Mouse (Mus musculus) testis, adult 2 months (tissue): ENCODE data around the gene Zbp1.

Experiments used
- CTCF ChIP-seq: fragments of 200-500 bp; IDR thresholded peaks from 2 replicates; pipeline ENCODE4 v1.5.1; 2012; ENCODE audit warnings: low read depth, mild to moderate bottlenecking, inconsistent platforms, low read length, moderate library complexity; ENCODE audit not compliant: control insufficient read depth, insufficient read depth, insufficient replicate concordance
- POLR2A ChIP-seq: fragments of 200-500 bp; IDR thresholded peaks from 2 replicates; pipeline ENCODE4 v1.6.1; 2012; ENCODE audit warnings: low read depth, mild to moderate bottlenecking, inconsistent platforms, low read length, moderate library complexity; ENCODE audit not compliant: control insufficient read depth

GRCm38 (mm10) chr2:173168411-173168851 lies 50.3 kb downstream of the Zbp1 start:
- TF ChIP-seq CTCF (no peak), POLR2A (no peak)
